ENCODE assay signal across 18 mouse cellular contexts in genomic region chr13:117088629-117089028, GRCm38 (mm10).
DNase-seq lines count a peak whose midpoint lies in the region; ATAC-seq and TF ChIP-seq lines count a peak whose summit lies in the region.
"Had no signal": no experiment of that assay in that cellular context is flagged by ENCODE, and none has a peak within 500 bp of the region (broad histone marks: within the 10 kb centered on the region; RNA-seq: fewer than 3 reads in every experiment).

No protein-coding gene starts in this region.

- H3K27ac ChIP-seq in limb, embryonic 13.5 days: no peak overlapping the region
- no peak overlapping the region for H3K27ac ChIP-seq in limb, embryonic 10.5 days
- H3K27ac ChIP-seq in limb, embryonic 14.5 days (replicated peaks; ENCODE audit: low read depth, low read length): no peak overlapping the region
- H3K27ac ChIP-seq: embryonic facial prominence, embryonic 12.5 days; forebrain, embryonic 12.5 days; hindbrain, embryonic 10.5 days; hindbrain, embryonic 14.5 days had no signal

- H3K27me3 ChIP-seq in limb, embryonic 13.5 days: no peaks in the 10 kb centered on the region
- H3K27me3 ChIP-seq in limb, embryonic 10.5 days (ENCODE audit: low read depth, poor library complexity, severe bottlenecking): no peaks in the 10 kb centered on the region
- no peaks in the 10 kb centered on the region for H3K27me3 ChIP-seq in limb, embryonic 14.5 days (ENCODE audit: control insufficient read depth, insufficient read depth, low read length)
- H3K27me3 ChIP-seq: embryonic facial prominence, embryonic 12.5 days; forebrain, embryonic 12.5 days; heart, embryonic 12.5 days had no signal

- H3K9ac ChIP-seq in limb, embryonic 13.5 days: no peak overlapping the region
- no peak overlapping the region for H3K9ac ChIP-seq in limb, embryonic 14.5 days (ENCODE audit: low read depth, low read length, severe bottlenecking)
- H3K9ac ChIP-seq: embryonic facial prominence, embryonic 12.5 days; forebrain, embryonic 12.5 days; heart, embryonic 12.5 days; hindbrain, embryonic 14.5 days had no signal

- ATAC-seq in limb, embryonic 13.5 days (ENCODE audit: low FRiP score, low read depth): peak; percentile 72
- ATAC-seq in limb, embryonic 14.5 days (ENCODE audit: low FRiP score, low read depth): peak; percentile 44; the same call in 1 of the 2 replicates
- ATAC-seq: forebrain, embryonic 16.5 days had no signal

- no peaks in the 10 kb centered on the region for H3K4me1 ChIP-seq in limb, embryonic 13.5 days
- no peaks in the 10 kb centered on the region for H3K4me1 ChIP-seq in limb, embryonic 10.5 days
- H3K4me1 ChIP-seq in limb, embryonic 14.5 days (ENCODE audit: control insufficient read depth, insufficient read depth, low read length): no peaks in the 10 kb centered on the region
- H3K4me1 ChIP-seq: embryonic facial prominence, embryonic 12.5 days; forebrain, embryonic 12.5 days; heart, embryonic 12.5 days; hindbrain, embryonic 10.5 days had no signal

- WGBS in limb, embryonic 13.5 days: 45% methylated on average over 3 of the region's 3 CpGs
- 76% methylated on average over 3 of the region's 3 CpGs for WGBS in limb, embryonic 10.5 days
- 41% methylated on average over 3 of the region's 3 CpGs for WGBS in limb, embryonic 14.5 days

- no peak for TF ChIP-seq POLR2A in limb, embryonic 14.5 days (IDR thresholded peaks at IDR 0.05; ENCODE audit: borderline replicate concordance, extremely low read depth, insufficient read depth, insufficient read length)

- H3K9me3 ChIP-seq in limb, embryonic 13.5 days: no peaks in the 10 kb centered on the region
- H3K9me3 ChIP-seq in limb, embryonic 10.5 days (replicated peaks): no peaks in the 10 kb centered on the region
- H3K9me3 ChIP-seq in limb, embryonic 14.5 days (ENCODE audit: control insufficient read depth, low read length): no peaks in the 10 kb centered on the region
- H3K9me3 ChIP-seq: embryonic facial prominence, embryonic 12.5 days; forebrain, embryonic 12.5 days; heart, embryonic 12.5 days; hindbrain, embryonic 10.5 days had no signal

- no peak overlapping the region for H3K4me3 ChIP-seq in limb, embryonic 13.5 days
- no peak overlapping the region for H3K4me3 ChIP-seq in limb, embryonic 10.5 days
- H3K4me3 ChIP-seq in limb, embryonic 14.5 days (replicated peaks; ENCODE audit: low read length): no peak overlapping the region
- H3K4me3 ChIP-seq: embryonic facial prominence, embryonic 12.5 days; forebrain, embryonic 12.5 days; heart, embryonic 12.5 days; hindbrain, embryonic 10.5 days had no signal

- H3K36me3 ChIP-seq in limb, embryonic 13.5 days: no peaks in the 10 kb centered on the region
- no peaks in the 10 kb centered on the region for H3K36me3 ChIP-seq in limb, embryonic 10.5 days
- H3K36me3 ChIP-seq in limb, embryonic 14.5 days (ENCODE audit: control insufficient read depth, insufficient read depth, low read length): no peaks in the 10 kb centered on the region
- H3K36me3 ChIP-seq: embryonic facial prominence, embryonic 12.5 days; forebrain, embryonic 12.5 days; heart, embryonic 12.5 days; hindbrain, embryonic 10.5 days had no signal

- no peak overlapping the region for H3K4me2 ChIP-seq in limb, embryonic 13.5 days (replicated peaks)
- no peak overlapping the region for H3K4me2 ChIP-seq in limb, embryonic 14.5 days (replicated peaks; ENCODE audit: low read depth, low read length, severe bottlenecking)
- H3K4me2 ChIP-seq: embryonic facial prominence, embryonic 12.5 days; forebrain, embryonic 12.5 days; heart, embryonic 12.5 days; hindbrain, embryonic 14.5 days had no signal

- DNase-seq in embryo, embryonic 11 days: peak; percentile 2
- no peak for DNase-seq in embryo, embryonic 10 days (ENCODE audit: low spot score)
- no peak for DNase-seq in limb, embryonic 10.5 days (ENCODE audit: low spot score)
- DNase-seq in limb, embryonic 14.5 days (ENCODE audit: low spot score): peak; percentile 55
- DNase-seq in urinary bladder, postnatal 25 days (ENCODE audit: low spot score): no peak
- no peak for DNase-seq in thymus, postnatal 4 days
- DNase-seq: adrenal gland, postnatal 10 days; cerebellum, adult 11 months; cerebellum, adult 8-10 months; cerebellum, postnatal 14 days; gastrocnemius, postnatal 14 days had no signal

Comparison
In these comparisons a context has a peak if more than half of its experiments do, and no peak if none do; other contexts are left out.
1. DNase-seq: peak in embryo, embryonic 11 days (single experiment) and limb, embryonic 14.5 days (single experiment); none in embryo, embryonic 10 days (single experiment), limb, embryonic 10.5 days (single experiment), urinary bladder, postnatal 25 days (single experiment) and thymus, postnatal 4 days (single experiment).